Mouse (Mus musculus) embryo, embryonic 11.5 days (tissue): ENCODE measurements around the gene Oma1.

Source experiments
- DNase-seq: peaks from one replicate; pipeline ENCODE4 v3.0.0-alpha.2; 2012; ENCODE audit warnings: low read depth, low spot score

The Oma1 gene

GRCm38 (mm10) chr4:103358941-103359448 lies 45.4 kb downstream of the Oma1 start:
- no peak for DNase-seq

GRCm38 (mm10) chr4:103382171-103382570 lies 68.6 kb downstream of the Oma1 start:
- DNase-seq: no peak

GRCm38 (mm10) chr4:103385031-103385430 lies 71.4 kb downstream of the Oma1 start:
- no peak for DNase-seq

- DNase-seq: no peak
Measured at GRCm38 (mm10) chr4:103385835-103386787, 72.5 kb downstream of the Oma1 start.

GRCm38 (mm10) chr4:103387292-103387691 lies 73.7 kb downstream of the Oma1 start:
- DNase-seq: no peak

- DNase-seq: no peak
Measured at GRCm38 (mm10) chr4:103388530-103389178, 75.0 kb downstream of the Oma1 start.

GRCm38 (mm10) chr4:103389583-103389982 lies 76.0 kb downstream of the Oma1 start:
- no peak for DNase-seq

- no peak for DNase-seq
Measured at GRCm38 (mm10) chr4:103390499-103390898, 76.9 kb downstream of the Oma1 start.

GRCm38 (mm10) chr4:103395066-103395465 lies 81.5 kb downstream of the Oma1 start:
- DNase-seq: no peak

GRCm38 (mm10) chr4:103395905-103396304 lies 82.3 kb downstream of the Oma1 start:
- DNase-seq: no peak

GRCm38 (mm10) chr4:103396876-103397275 lies 83.3 kb downstream of the Oma1 start:
- DNase-seq: no peak

GRCm38 (mm10) chr4:103402581-103402980 lies 89.0 kb downstream of the Oma1 start:
- no peak for DNase-seq

- DNase-seq: no peak
Measured at GRCm38 (mm10) chr4:103405321-103405720, 91.7 kb downstream of the Oma1 start.

- no peak for DNase-seq
Measured at GRCm38 (mm10) chr4:103410217-103410799, 96.7 kb downstream of the Oma1 start.
